Mouse (Mus musculus) small intestine, adult 2 months (tissue): ENCODE measurements around the gene Dennd1a.

Source experiments
- CTCF ChIP-seq: fragments of 200-500 bp; IDR thresholded peaks from 2 replicates; pipeline ENCODE4 v1.5.1; 2012; ENCODE audit warnings: low read depth, mild to moderate bottlenecking, control low read depth, inconsistent platforms, low read length, moderate library complexity, mixed read lengths; ENCODE audit not compliant: insufficient replicate concordance, insufficient read length; ENCODE audit errors: extremely low read depth
- POLR2A ChIP-seq: fragments of 200-500 bp; IDR thresholded peaks from 2 replicates; pipeline ENCODE4 v1.6.1; 2012; ENCODE audit warnings: low read depth, mild to moderate bottlenecking, control low read depth, inconsistent platforms, low read length, moderate library complexity

GRCm38 (mm10) chr2:38229882-38230281 is 57.3 kb downstream of the Dennd1a start:
- TF ChIP-seq POLR2A (no peak), CTCF (no peak)
